Mouse (Mus musculus) cerebellum, adult 2 months (tissue): ENCODE results near the gene Ezr.

Source experiments
- CTCF ChIP-seq: fragments of 200-500 bp; IDR thresholded peaks from 2 replicates; pipeline ENCODE4 v1.5.1; 2011; ENCODE audit warnings: low read depth, mild to moderate bottlenecking, control low read depth, low read length, moderate library complexity, borderline replicate concordance; ENCODE audit not compliant: insufficient read depth
- POLR2A ChIP-seq: fragments of 200-500 bp; IDR thresholded peaks from 2 replicates; pipeline ENCODE4 v1.6.1; 2011; ENCODE audit warnings: low read length, control low read depth, borderline replicate concordance; ENCODE audit not compliant: insufficient read depth

- no peak for TF ChIP-seq CTCF
- TF ChIP-seq POLR2A, result peak; percentile 91
Observed at GRCm38 (mm10) chr17:6827740-6828461, 45.3 kb upstream of the Ezr start.
